Mouse (Mus musculus) forebrain, embryonic 10.5 days (tissue): ENCODE results near the gene Mlh1. TPM values are rescaled to one million over a fixed set of nuclear protein-coding genes. Genes with fewer than 3 reads are reported as not detected.

Experiments
- DNase-seq: peaks from one replicate; pipeline ENCODE4 v3.0.0-alpha.2; 2017; ENCODE audit warnings: low spot score; ENCODE audit errors: extremely low spot score
- H3K27ac ChIP-seq: fragments of 300-500 bp; sonication (generic); 2 replicates; pipeline ENCODE4 v1.5.1; 2016; ENCODE audit warnings: mild to moderate bottlenecking
- H3K27me3 ChIP-seq: fragments of 300-500 bp; sonication (generic); 2 replicates; pipeline ENCODE4 v1.6.1; 2016; ENCODE audit warnings: mild to moderate bottlenecking; ENCODE audit not compliant: poor library complexity, severe bottlenecking
- H3K36me3 ChIP-seq: fragments of 300-500 bp; sonication (generic); replicated peaks from 2 replicates; pipeline ENCODE4 v1.6.1; 2016; ENCODE audit warnings: mild to moderate bottlenecking, moderate library complexity
- H3K4me1 ChIP-seq: fragments of 300-500 bp; sonication (generic); 2 replicates; pipeline ENCODE4 v1.6.1; 2016
- H3K4me3 ChIP-seq: fragments of 300-500 bp; sonication (generic); 2 replicates; pipeline ENCODE4 v1.5.1; 2016; ENCODE audit warnings: mild to moderate bottlenecking, moderate library complexity
- H3K9me3 ChIP-seq: fragments of 300-500 bp; sonication (generic); 2 replicates; pipeline ENCODE4 v1.6.1; 2016; ENCODE audit warnings: mild to moderate bottlenecking, moderate library complexity
- WGBS: fragments of 180-500 bp; shearing (Covaris S2); methylation state at CpG from one replicate; pipeline ENCODE4 v1.1.7; 2016; 5-methylcytosine and 5-hydroxymethylcytosine counted together
- polyA plus RNA-seq: library from polyadenylated mRNA; unstranded; fragments of >200 nt; fragmentation: Nextera tagmentation; extraction: Ambion mirVana; gene quantifications from 2 replicates; pipeline ENCODE4 v1.2.1, GENCODE M21; 2016

The Mlh1 gene
- 57.8 and 58.3 TPM in 2 replicates for polyA plus RNA-seq

GRCm38 (mm10) chr9:111271434-111272160 is at the start of gene Mlh1, which contains the start of gene Epm2aip1:
TSS of gene Mlh1 (minus strand) at chr9:111271791.
TSS of gene Epm2aip1 (plus strand) at chr9:111271929.
- peak; percentile 99 for DNase-seq
- Histone ChIP-seq H3K27me3 (no peaks in the 10 kb centered on the region), H3K27ac (peak within 1 kb of the TSS; percentile 96), H3K4me1 (peaks cover 56% of the 10 kb centered on the region), H3K9me3 (no peaks in the 10 kb centered on the region), H3K36me3 (peaks cover 51% of the 10 kb centered on the region), H3K4me3 (peak within 1 kb of the TSS; percentile 85)
- under 1% methylated on average over 64 of the region's 64 CpGs for WGBS

- DNase-seq, result no peak
- Histone ChIP-seq H3K4me1 (no peaks in the 10 kb centered on the region), H3K9me3 (no peaks in the 10 kb centered on the region), H3K4me3 (no peak overlapping the region), H3K27me3 (no peaks in the 10 kb centered on the region), H3K27ac (no peak overlapping the region), H3K36me3 (no peaks in the 10 kb centered on the region)
- 84% methylated on average over 4 of the region's 4 CpGs for WGBS
These were observed 49.3 kb upstream of the Mlh1 start for GRCm38 (mm10) chr9:111320912-111321311.

GRCm38 (mm10) chr9:111314219-111314618 is 42.6 kb upstream of the Mlh1 start:
- peak; percentile 26 for DNase-seq
- Histone ChIP-seq H3K36me3 (no peaks in the 10 kb centered on the region), H3K4me1 (peaks cover 18% of the 10 kb centered on the region), H3K9me3 (peaks cover 15% of the 10 kb centered on the region), H3K27ac (no peak overlapping the region), H3K27me3 (peaks cover 58% of the 10 kb centered on the region), H3K4me3 (no peak overlapping the region)
- WGBS, result 39% methylated on average over 5 of the region's 5 CpGs

- H3K27me3 ChIP-seq, result peaks cover 63% of the 10 kb centered on the region
- DNase-seq, result no peak
These were observed 42.2 kb upstream of the Mlh1 start for GRCm38 (mm10) chr9:111313793-111314192.

GRCm38 (mm10) chr9:111313299-111313698 is 41.7 kb upstream of the Mlh1 start:
- H3K9me3 ChIP-seq, result peaks cover 15% of the 10 kb centered on the region
- 29% methylated on average over 5 of the region's 6 CpGs for WGBS
- no peak overlapping the region for H3K27ac ChIP-seq
- peaks cover 18% of the 10 kb centered on the region for H3K4me1 ChIP-seq
- peaks cover 65% of the 10 kb centered on the region for H3K27me3 ChIP-seq
- H3K36me3 ChIP-seq, result no peaks in the 10 kb centered on the region
- H3K4me3 ChIP-seq, result no peak overlapping the region
- no peak for DNase-seq

More at GRCm38 (mm10) chr9:111313793-111314192, 42.2 kb upstream of the Mlh1 start:
- Histone ChIP-seq H3K4me3 (no peak overlapping the region), H3K9me3 (peaks cover 15% of the 10 kb centered on the region), H3K27ac (no peak overlapping the region), H3K36me3 (no peaks in the 10 kb centered on the region), H3K4me1 (peaks cover 18% of the 10 kb centered on the region)
- 28% methylated on average over 5 of the region's 5 CpGs for WGBS

GRCm38 (mm10) chr9:111312442-111313141 is 41.0 kb upstream of the Mlh1 start:
- Histone ChIP-seq H3K4me1 (peaks cover 18% of the 10 kb centered on the region), H3K4me3 (peak overlapping the region; percentile 56), H3K36me3 (no peaks in the 10 kb centered on the region), H3K9me3 (peaks cover 15% of the 10 kb centered on the region), H3K27me3 (peaks cover 65% of the 10 kb centered on the region), H3K27ac (peak overlapping the region; percentile 54; the same call in 1 of the 2 replicates)
- DNase-seq, result peak; percentile 42
- WGBS, result under 1% methylated on average over 50 of the region's 59 CpGs

- WGBS, result 2% methylated on average over 81 of the region's 98 CpGs
- Histone ChIP-seq H3K27me3 (peaks cover 65% of the 10 kb centered on the region), H3K36me3 (no peaks in the 10 kb centered on the region), H3K4me3 (peak overlapping the region; percentile 56), H3K27ac (peak overlapping the region; percentile 54; the same call in 1 of the 2 replicates), H3K9me3 (peaks cover 15% of the 10 kb centered on the region), H3K4me1 (peaks cover 18% of the 10 kb centered on the region)
- DNase-seq, result no peak
These were observed 40.4 kb upstream of the Mlh1 start for GRCm38 (mm10) chr9:111311843-111312441.

GRCm38 (mm10) chr9:111311031-111311842 is 39.6 kb upstream of the Mlh1 start, which contains the start of gene Trank1:
TSS of gene Trank1 (plus strand) at chr9:111311739.
- Histone ChIP-seq H3K36me3 (no peaks in the 10 kb centered on the region), H3K4me3 (peak within 1 kb of the TSS; percentile 56), H3K27ac (peak within 1 kb of the TSS; percentile 54; the same call in 1 of the 2 replicates), H3K27me3 (peaks cover 65% of the 10 kb centered on the region), H3K4me1 (peaks cover 18% of the 10 kb centered on the region), H3K9me3 (peaks cover 15% of the 10 kb centered on the region)
- peak; percentile 25 for DNase-seq
- WGBS, result 8% methylated on average over 70 of the region's 72 CpGs

GRCm38 (mm10) chr9:111306142-111306541 is 34.6 kb upstream of the Mlh1 start:
- Histone ChIP-seq H3K36me3 (no peaks in the 10 kb centered on the region), H3K27ac (no peak overlapping the region), H3K4me1 (0 out of 2 replicates have a peak, but pooled peaks cover under 1% of the 10 kb centered on the region), H3K9me3 (peaks cover 14% of the 10 kb centered on the region), H3K27me3 (peaks cover 26% of the 10 kb centered on the region), H3K4me3 (no peak overlapping the region)
- 85% methylated on average over 7 of the region's 7 CpGs for WGBS
- DNase-seq, result no peak

- DNase-seq, result no peak
- Histone ChIP-seq H3K36me3 (no peaks in the 10 kb centered on the region), H3K9me3 (no peaks in the 10 kb centered on the region), H3K27me3 (peaks cover 5% of the 10 kb centered on the region), H3K27ac (no peak overlapping the region), H3K4me1 (no peaks in the 10 kb centered on the region), H3K4me3 (no peak overlapping the region)
- 90% methylated on average over 6 of the region's 6 CpGs for WGBS
These were observed 32.4 kb upstream of the Mlh1 start for GRCm38 (mm10) chr9:111304036-111304435.

GRCm38 (mm10) chr9:111302196-111302831 is 30.7 kb upstream of the Mlh1 start:
- DNase-seq, result no peak
- no peaks in the 10 kb centered on the region for H3K9me3 ChIP-seq
- WGBS, result 79% methylated on average over 12 of the region's 12 CpGs
- no peaks in the 10 kb centered on the region for H3K27me3 ChIP-seq
- no peaks in the 10 kb centered on the region for H3K36me3 ChIP-seq
- no peaks in the 10 kb centered on the region for H3K4me1 ChIP-seq
- no peak overlapping the region for H3K4me3 ChIP-seq
- no peak overlapping the region for H3K27ac ChIP-seq
